Mouse (Mus musculus) heart, postnatal 10 days (tissue): ENCODE measurements at regions not wholly inside any gene's neighbourhood (a gene's known extent, or its start where the extent isn't known, plus 50 kb on each side); places are given as distances from the start of the nearest gene placed in this dataset.

Experiments used
- DNase-seq, 2 experiments: peaks; one replicate each; pipeline ENCODE4 v3.0.0; 2021
- intact Hi-C: fragments of 180-260 bp; cut with DNase I; formaldehyde crosslinking; loops from one replicate; pipeline ENCODE4 v1.15.1; 2025

DNA sequence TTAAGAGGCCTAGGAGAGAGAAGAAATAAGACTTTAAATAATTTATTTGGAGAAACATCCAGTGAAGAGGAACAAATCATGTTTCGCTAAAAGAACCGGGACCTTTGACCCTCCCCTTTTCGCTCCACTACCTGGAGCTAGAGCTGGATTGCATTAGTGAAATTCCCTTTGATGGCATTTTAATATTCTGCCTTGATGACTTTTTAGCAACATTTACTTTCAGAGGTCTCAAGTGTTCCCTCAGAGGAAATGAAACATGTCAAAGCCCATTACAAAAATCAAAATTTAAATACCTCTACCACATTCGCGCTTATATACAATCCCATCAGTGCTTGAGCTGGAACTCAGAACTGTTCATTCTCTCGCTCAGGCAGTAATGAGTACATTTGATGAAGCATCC is 297.0 kb upstream of the Gm10295 start:
- intact Hi-C loops = no loop called here
- DNase-seq = no peak

DNA sequence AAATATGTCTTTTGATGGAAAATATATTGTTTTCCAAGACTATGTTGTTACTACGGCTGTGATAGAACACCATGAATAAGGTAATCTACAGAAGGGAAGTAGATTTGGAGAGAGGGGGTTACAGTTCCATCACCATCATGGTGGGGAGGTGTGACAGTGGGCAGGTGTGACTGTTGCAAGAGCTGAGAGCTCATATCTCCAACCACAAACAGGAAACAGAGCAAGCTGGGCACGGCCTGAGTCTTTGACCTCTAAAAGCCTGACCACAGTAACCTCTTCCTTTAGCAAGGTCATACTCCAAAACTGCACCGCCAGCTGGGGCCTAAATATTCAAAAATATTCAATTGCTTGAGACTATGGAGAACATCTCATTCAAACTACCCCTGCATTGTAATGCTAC is 295.7 kb upstream of the Gm10295 start:
- intact Hi-C loops = no loop called here
- DNase-seq = no peak

DNA sequence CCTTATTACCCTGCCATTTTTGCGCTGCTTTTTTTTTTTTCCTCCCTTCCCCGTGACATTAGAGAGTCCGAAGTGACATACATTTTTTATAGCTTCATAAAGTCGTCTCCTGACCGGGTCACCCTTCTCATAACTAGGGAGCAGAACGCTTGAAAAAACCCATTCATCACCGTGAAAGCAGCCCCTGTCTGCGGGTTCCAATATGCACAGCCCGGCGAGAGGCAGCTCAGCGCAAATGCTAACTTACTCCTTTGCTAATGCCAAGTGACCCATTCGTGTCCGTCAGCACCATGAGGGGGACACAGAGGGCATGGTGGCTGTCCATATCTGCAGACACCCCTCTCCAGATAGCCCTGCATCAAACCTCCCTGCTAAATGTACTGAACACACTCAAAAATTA is 271.8 kb upstream of the Gm10295 start:
- no peak for DNase-seq
- intact Hi-C loops = no loop called here

DNA sequence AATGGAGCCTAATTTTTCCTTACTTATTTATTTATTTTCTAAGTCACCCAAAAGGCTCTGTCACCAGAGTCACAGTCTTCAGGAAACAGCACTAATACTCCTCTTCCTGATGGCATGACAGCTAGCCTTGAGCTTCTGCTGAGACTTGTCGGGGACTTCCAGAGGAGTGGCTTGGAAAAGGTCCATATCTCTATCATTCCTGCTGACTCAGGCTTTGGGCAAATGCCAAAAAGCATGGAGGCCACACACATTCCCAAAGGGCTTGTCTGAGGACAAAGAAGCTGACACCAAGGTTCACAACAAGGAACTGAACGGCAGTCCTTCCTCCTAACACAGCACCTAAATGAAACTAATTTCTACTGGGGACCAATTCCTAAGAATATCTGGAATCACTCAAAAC is 251.9 kb upstream of the Gm10295 start:
- intact Hi-C loops = loop anchor here (5.0 kb wide), 1 partner anchor 104 kb away; no protein-coding TSS in a partner anchor
- DNase-seq = peak; percentile 80 to 84

DNA sequence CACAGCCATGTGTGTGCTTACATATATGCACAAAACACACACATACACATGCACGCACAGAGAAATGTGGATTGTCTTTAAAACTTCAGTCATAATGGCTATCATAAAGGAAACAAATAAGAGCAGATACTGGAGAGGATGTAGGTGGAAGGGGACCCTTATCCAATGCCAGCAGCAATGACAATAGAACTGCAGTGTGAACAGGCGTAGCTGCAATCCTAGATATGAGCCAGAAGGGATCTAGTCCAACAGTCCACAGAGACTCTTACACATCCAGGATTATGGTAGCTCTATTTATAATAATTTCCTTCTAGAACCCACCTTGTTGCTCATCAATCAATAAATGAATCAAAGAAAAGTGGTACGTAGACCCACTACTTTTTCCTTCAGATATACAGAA is 245.5 kb upstream of the Gm10295 start:
- no peak for DNase-seq
- intact Hi-C loops = no loop called here

DNA sequence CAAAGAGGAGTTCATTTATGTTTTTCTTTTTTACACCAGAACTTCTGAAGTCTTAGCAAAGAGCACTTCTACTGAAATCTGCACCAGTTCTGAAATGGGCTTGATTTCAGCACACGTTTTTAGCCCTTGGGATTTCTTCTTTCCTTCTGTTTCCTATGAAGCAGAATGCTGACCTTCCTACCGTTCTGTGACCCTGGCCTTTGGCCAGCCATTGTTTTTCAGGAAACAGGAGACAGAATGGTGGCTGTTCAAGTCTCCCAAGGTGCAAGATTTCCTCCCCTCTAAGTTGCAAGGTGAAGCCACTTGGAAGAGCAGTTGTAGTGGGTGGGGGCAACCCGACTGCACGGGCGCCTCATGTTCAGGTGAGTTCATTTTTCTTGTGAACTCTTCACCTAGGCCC is 236.3 kb upstream of the Gm10295 start:
- intact Hi-C loops = loop anchor here (5.0 kb wide), 3 partner anchors 265 to 575 kb away; no protein-coding TSS in a partner anchor
- peak; percentile 61 to 67 for DNase-seq

DNA sequence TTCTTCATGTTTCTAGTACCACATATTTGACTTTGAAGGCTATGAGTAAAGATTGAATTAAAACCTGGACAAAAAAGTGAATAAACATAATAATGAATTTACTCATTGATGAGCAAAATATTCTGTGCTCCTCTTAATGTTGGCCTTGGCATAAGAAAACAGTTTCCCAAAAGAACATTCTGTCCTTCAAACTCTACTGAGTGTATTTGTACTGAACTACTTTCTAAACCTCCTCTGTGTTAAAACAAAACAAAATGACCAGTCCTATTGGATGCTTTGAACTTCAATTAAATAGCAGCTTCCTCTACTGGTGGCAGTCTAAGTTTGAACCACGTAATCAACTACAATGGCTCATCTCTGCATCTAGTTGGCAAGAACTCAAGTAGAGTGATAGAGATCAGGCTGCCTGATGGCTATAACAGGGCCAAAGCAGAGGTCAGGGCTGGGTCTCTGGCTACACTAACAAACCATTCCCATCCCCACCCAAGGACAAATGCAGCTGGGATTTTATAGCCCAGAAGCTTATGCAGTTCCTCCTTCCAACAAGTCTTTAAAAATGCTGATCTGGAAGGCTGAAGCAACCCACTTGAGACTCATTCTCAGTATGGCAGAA is 232.3 kb upstream of the Gm10295 start:
- DNase-seq = peak; percentile 42 to 46

DNA sequence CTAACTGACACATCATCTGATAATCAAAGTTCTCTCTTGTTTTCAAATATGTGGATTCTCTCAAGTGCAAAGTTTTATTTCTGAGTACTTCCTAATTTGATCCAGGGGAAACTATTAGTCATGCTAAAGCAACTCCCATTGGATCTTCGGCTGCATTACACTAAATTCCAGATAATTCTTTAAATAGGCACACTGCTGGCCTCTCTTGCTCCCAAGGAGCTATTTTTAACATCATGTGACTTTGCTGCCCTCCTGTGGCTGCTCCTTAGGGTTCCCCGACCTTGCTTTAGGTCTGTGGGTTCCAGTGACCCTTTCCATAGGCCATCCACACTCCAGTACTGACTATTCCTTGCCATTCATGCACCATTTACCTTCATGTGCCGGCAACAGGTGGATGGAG is 230.5 kb upstream of the Gm10295 start:
- peak; percentile 67 to 69 for DNase-seq
- intact Hi-C loops = loop anchor here (2.0 to 5.0 kb wide), 6 partner anchors 79 to 1214 kb away; partner anchors contain the start of gene Nr2f2

More for the DNA sequence above, 232.3 kb upstream of the Gm10295 start:
- intact Hi-C loops = loop anchor here (2.0 to 5.0 kb wide), 7 partner anchors 81 to 1216 kb away; partner anchors contain the start of gene Nr2f2

DNA sequence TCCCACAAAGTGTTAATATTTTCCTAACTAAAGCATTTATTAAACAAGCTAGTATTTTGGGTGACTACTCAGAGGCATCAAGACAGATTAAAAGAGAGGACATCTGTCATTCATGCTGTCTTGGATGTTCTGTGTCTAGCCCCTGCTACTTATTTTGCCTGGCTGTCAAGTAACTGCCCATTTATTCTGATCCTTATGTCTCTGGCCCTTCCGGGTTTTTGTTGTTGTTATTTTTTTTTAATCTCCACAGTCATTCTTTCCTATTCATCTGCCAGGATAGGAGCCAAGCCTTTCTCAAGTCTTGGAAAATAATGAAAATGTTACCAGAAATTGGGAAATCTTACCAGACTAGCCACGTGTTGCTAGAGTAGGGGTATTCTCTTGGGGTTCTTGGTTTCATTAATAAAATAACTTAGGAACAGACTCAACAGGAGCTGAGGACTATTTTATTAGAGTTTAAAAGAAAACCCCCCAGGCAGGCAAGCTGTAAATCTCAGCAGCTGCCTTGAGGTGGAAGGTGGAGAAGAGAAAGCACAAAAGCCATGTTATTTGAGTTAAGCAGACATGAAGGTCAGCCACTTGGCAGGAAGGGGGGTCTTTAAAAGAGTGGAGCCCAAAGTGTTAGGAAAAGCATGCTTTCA is 209.1 kb upstream of the Gm10295 start:
- no peak for DNase-seq
- intact Hi-C loops = no loop called here

DNA sequence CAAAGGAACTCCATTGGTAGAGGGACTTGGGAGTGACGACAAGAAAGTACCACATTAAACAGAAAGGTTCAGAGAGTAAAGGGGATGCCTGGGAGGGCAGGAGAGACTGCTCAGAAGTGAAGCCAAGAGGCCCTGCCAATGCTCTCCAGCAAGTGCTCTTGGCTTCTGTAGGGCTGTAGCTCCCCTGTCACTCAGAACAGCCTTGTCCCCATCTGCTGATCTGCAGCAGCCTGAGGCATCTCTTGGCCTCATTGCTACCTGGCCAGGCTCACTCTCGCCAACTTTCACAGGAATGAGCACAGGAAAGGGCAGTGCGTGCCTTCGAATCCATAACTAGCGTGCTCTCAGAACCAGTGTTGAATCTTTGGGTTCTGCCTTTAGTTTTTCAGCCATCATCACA is 205.2 kb upstream of the Gm10295 start:
- no peak for DNase-seq
- intact Hi-C loops = no loop called here

DNA sequence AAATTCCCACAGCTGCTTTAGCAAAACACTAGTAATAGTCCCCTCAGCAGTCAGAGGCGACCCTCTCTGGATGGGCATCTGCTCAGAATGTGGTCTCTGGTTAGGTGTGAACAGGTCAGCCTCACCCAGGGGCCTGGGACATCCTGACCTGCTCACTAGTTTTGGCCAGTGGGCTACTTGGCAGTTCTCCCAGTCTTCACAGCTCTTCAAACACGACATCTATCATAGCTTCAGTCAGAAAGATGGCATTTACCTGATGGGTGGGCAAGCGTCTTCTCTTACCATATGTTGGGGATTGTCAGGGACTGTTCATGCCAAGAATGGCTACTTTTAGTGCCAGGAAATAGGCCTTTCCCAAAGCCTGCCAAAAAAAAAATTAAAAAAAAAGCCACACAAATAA is 204.2 kb upstream of the Gm10295 start:
- intact Hi-C loops = no loop called here
- no peak for DNase-seq

DNA sequence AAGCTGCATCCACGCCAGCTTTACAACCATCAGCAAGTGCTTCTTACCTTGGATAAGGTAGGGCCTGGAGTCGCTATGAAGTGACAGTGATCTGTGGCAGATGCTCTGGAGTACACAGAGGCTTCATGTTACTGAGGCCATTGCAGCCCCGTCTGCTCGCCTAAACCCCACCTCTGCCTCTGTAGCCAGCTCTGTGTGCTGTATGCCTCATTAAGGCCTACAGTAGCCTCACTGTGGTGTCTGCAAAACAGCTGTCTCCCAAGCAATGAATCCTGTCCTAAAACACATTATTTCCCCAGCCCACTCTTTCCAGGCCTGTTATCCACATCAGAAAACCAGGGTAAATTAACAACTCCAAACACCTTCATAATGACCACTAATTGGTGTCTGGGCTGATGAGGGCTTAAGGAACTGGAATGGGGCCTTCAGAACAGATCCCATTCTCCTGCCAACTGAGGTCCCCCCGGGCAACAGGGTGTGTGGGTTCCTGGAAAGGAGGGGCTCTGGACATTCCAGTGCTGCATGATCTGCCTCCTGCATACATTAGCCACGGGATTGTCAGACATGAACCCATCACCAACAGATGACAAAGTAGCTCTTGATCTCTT is 195.4 kb upstream of the Gm10295 start:
- DNase-seq = no peak
- intact Hi-C loops = no loop called here

DNA sequence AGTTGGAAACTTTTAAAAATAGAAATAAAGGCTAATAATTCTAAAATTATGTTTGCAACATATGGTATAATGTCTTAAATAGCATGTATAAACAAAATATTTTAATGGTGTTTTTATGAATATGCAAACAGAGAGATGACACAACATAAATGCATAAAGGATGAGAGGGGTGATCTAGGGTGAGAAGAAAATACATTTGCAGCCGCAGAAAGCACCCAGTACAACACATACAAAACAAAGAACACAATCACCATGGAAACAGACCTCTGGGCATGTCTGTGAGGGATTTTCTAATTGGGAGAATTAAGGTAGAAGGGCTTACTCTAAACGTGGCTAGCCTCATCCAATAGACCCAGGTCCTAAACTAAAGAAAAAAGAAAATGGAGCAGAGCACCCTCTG is 190.2 kb upstream of the Gm10295 start:
- intact Hi-C loops = no loop called here

DNA sequence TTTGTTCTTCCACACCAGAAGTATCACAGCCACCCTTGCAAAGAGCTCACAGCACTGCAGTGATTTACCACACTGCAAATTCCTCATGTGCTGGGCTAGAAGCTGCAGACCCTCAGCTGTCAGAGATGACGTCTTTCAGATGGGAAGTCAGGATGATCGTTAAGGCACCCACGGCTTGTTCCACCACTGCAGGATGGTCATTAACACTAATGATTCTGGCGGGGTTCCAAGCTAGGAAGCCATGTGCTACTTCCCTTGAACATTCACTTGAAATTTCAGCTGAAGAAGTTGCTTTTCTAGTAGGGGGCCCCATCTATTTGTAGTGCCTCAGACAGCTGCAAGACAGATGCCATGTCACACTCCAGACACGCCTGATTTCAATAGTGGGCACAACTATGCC is 181.8 kb upstream of the Gm10295 start:
- intact Hi-C loops = no loop called here

More for the DNA sequence above, 190.2 kb upstream of the Gm10295 start:
- DNase-seq = no peak

DNA sequence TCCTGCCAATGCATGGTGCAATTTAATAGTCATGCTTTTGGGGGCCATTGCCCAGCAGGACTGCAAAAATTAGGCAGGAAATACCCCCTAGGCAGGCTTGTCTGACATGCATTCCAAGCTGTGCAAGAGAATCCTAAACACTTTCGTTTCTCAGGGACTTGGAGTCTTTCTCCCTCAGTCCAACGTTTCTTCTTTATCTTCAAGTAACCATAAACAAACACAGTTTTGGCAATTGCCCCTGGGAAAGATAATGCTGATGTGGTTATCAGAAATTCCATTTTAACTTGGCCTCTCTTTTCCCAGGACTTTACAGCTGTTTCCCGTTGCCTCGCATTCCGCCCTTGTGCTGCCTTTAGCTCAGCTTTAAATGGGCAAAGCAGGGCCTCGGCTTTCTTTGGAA is 180.2 kb upstream of the Gm10295 start:
- intact Hi-C loops = no loop called here
- peak; percentile 28 to 38 for DNase-seq

More for the DNA sequence above, 181.8 kb upstream of the Gm10295 start:
- peak; percentile 17 to 22 for DNase-seq

DNA sequence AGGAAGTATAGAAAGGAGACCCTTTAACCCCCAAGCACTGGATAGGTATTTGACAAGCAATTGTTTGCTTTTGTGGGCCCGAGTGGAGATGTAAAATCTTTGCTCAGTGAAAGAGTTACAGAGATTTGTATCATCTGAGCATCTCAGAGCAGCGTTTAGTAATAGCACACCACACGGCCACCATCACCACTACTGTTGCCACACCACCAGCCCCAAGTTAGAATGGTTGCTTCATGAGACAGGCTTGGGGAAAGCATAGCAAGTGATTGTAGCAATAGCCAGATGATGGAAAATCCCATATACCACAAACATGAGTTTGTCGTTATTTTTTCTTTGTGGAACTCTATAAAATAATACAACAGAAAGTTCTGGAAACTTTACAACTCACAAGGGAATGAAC is 179.6 kb upstream of the Gm10295 start:
- intact Hi-C loops = no loop called here
- no peak for DNase-seq

DNA sequence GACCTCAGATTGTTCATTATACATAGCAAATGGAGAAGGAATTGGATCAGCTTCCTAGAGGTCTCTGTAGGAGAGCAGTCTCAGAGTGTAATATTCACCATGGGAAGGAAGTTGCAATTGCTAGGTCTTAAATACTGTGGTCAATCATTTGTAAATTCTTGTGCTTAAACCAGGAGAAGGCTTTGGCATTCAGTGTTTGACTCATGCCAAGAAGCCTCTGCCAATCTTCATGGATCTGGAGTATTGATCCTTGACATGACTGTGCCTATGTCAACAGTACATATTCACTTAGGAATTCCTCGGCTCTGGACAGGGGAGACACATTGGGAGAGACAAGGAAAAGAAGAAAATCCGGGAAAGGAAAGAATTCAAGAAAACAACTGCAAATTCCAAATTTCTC is 174.9 kb upstream of the Gm10295 start:
- intact Hi-C loops = no loop called here
- DNase-seq = no peak

DNA sequence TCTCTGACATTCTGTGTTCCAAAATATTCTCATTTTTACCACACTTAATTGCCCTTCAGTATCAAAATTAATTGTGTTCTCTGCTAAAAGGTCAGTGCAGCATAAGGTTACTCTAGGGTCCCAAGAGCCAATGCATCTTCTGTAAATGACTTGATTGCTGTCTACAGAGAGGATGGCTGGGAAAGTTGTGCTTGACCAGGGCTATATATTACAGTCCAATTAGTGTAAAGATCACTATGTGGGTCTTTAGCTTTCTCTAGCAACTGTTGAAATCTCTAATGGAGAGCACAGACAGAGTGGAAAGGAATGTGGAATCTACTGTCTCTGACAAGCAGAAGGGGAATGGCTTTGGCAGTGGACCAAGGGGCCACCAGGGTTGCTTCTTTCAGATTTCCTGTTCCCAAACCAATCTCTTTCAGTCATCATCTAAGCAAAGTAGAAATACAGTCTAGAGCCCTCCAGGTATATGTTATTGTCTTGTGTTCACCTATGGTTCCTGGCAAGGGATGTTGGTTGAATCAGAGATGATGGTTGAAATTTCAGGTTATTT is 173.4 kb upstream of the Gm10295 start:
- intact Hi-C loops = no loop called here
- DNase-seq = no peak

DNA sequence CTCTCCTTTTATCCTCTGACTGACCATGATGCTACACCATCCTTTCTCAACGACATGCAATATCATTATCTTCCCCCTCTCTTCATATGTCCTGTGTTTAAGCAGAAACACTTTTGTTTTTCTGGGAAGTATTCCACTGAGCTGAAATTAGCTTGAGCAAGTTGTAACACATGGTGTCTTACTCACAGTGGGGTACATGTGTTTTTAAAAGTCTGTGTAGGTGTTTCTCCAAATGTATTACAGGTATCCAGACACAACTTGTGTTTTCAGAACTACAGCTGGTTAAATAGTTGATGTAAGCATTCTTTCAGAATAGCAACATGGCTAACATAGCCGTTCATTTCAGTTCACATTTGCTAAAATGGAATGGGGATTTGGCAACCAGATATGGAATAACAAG is 172.8 kb upstream of the Gm10295 start:
- no peak for DNase-seq
- intact Hi-C loops = no loop called here

DNA sequence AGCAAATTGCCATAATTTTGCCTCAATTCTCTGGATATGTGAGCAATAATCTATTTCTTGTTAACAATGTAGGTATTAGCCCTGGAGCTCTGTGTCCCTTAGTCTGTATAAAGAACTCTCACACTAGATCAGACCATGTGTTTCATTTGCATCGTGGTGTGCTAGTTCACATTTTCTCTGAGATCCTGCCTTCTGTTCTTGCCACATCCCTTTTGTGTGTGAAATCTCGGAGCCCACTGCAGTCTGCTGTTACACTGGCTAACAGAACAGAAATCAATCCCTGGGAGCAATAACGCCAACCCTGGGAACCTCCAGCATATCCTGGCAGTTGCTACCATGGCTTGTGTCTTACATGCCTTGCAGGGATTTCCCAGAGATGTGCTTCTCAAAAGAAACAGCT is 156.1 kb upstream of the Gm10295 start:
- intact Hi-C loops = no loop called here
- DNase-seq = no peak

DNA sequence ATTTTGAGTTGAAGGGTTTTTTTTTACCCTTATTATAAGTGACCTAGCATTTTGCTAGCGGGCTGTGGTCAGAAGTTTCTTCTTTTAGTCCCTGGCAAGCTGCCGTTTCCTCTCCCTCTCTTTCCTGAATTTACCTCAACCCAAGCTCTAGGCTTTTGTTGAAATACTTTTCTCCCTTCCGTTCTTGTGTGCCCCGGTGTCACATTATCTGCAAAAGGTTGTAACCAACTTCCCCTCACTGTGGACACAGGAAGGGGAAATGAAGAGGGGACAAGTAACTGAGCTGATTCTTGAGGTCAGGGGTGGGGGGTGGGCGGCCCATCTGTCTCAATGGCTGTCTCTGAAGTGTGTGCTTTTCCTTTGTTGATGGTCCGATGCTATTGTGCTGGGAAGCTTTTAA is 149.4 kb upstream of the Gm10295 start:
- intact Hi-C loops = loop anchor here (5.0 kb wide), 1 partner anchor 82 kb away; no protein-coding TSS in a partner anchor
- peak; percentile 15 to 21 for DNase-seq

DNA sequence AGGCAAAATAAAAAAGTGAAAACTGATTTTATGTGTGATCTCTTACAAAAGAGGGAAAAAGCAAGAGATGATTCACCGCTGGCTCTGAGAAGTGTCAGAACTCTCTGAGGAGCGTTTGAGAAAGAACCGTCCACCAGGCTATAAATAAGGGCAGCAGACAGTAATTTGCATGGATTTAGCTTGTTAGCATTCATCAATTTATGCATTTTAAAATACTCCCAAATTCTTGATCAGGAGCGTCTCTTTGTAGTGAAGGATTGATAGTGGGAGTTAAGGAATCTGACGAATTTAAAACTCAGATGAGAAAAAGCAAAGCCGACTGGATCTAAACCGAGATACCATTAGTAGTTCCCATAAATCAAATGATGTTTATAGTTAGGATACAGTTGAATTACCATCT is 146.8 kb upstream of the Gm10295 start:
- no peak for DNase-seq

More for the DNA sequence above, 146.8 kb upstream of the Gm10295 start:
- intact Hi-C loops = no loop called here
